Mouse (Mus musculus) hindbrain, postnatal 0 days (tissue): ENCODE data around the gene Brd2. TPM values are rescaled to one million over a fixed set of nuclear protein-coding genes. Genes with fewer than 3 reads are reported as not detected.

Experiments
- ATAC-seq: fragments of 200-750 bp; cut with Nextera tagmentation; 2 replicates; pipeline ENCODE4 v1.8.0; 2017; ENCODE audit warnings: mild to moderate bottlenecking, moderate TSS enrichment, moderate library complexity
- DNase-seq: peaks from one replicate; pipeline ENCODE4 v3.0.0-alpha.2; 2015; ENCODE audit warnings: low spot score
- H3K27ac ChIP-seq: fragments of 300-500 bp; sonication (generic); 2 replicates; pipeline ENCODE4 v1.5.1; 2014; ENCODE audit warnings: mild to moderate bottlenecking
- H3K27me3 ChIP-seq: fragments of 300-500 bp; sonication (generic); 2 replicates; pipeline ENCODE4 v1.6.1; 2014; ENCODE audit warnings: low read length, mixed read lengths; ENCODE audit not compliant: insufficient read depth
- H3K36me3 ChIP-seq: fragments of 300-500 bp; sonication (generic); 2 replicates; pipeline ENCODE4 v1.6.1; 2014; ENCODE audit warnings: low read length, mixed read lengths; ENCODE audit not compliant: insufficient read depth
- H3K4me1 ChIP-seq: fragments of 300-500 bp; sonication (generic); 2 replicates; pipeline ENCODE4 v1.6.1; 2014; ENCODE audit warnings: antibody characterized with exemption, low read length, mixed read lengths; ENCODE audit not compliant: insufficient read depth
- H3K4me2 ChIP-seq: fragments of 300-500 bp; sonication (generic); 2 replicates; pipeline ENCODE4 v1.6.1; 2014; ENCODE audit warnings: low read depth, mild to moderate bottlenecking, low read length, moderate library complexity, mixed read lengths
- H3K4me3 ChIP-seq: fragments of 300-500 bp; sonication (generic); 2 replicates; pipeline ENCODE4 v1.5.1; 2014; ENCODE audit warnings: low read length
- H3K9ac ChIP-seq: fragments of 300-500 bp; sonication (generic); replicated peaks from 2 replicates; pipeline ENCODE4 v1.6.1; 2014; ENCODE audit warnings: mild to moderate bottlenecking, low read length, moderate library complexity, mixed read lengths
- H3K9me3 ChIP-seq: fragments of 300-500 bp; sonication (generic); 2 replicates; pipeline ENCODE4 v1.6.1; 2016; ENCODE audit warnings: low read length, mixed read lengths
- CTCF ChIP-seq: IDR thresholded peaks from 2 replicates; pipeline ENCODE4 v1.5.1; 2016; ENCODE audit warnings: antibody characterized with exemption, control low read depth, low read depth
- WGBS: fragments of 180-500 bp; shearing (Covaris S2); extraction: QIAGEN DNeasy Blood & Tissue Kit; methylation state at CpG from one replicate; pipeline ENCODE4 v1.1.7; 2014; 5-methylcytosine and 5-hydroxymethylcytosine counted together
- polyA plus RNA-seq: library from polyadenylated mRNA; unstranded; fragments of >200 nt; fragmentation: Nextera tagmentation; extraction: Ambion mirVana; gene quantifications from 2 replicates; pipeline ENCODE4 v1.2.1, GENCODE M21; 2015
- total RNA-seq: library from RNA; depleted of rRNA; stranded (reverse); fragments of >200 nt; gene quantifications from 2 replicates; pipeline ENCODE4 v1.2.3, GENCODE M21; 2014

Brd2 gene
- total and polyA plus RNA-seq, 2 experiments from 2014 or later = 108 to 195 TPM

DNA sequence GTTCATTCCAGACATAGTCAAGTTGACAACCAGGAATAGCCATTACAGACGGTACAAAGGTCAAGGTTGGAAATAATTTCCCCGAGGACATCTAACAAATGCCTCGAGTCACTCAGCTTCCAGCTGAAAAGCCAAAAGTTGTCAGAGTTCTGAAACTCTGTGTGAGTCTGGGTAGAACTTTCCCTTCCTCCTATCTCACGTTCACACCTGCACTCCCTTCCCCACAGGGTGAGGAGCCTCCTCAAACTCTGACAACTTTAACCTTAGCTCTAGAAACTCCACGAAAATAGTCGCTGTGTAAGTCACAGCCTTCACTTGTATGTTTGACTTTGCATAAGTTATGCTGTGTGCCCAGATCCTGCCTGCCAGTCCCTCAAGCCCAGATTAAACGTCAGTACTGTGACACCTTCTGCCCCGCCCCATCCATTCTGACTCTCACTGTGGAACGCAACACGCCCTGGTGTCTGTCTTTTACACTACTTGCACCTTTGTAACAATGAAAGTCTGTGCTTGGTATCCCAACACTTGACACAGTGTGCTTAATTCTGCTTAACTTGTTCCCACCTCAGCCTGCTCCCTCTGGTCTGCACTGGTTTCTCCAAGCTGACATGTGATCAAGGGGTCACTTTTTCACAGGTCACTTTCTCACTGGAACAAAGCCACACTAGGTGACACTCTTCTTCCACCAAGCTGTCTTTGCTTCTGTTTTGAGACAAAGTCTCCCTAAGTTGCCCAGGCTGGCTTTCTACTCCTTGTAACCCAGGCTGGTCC, 23.5 kb downstream of the Brd2 start:
- no peak for ATAC-seq
- WGBS = 62% methylated on average over 10 of the region's 10 CpGs
- Histone ChIP-seq H3K27ac (no peak overlapping the region), H3K27me3 (no peaks in the 10 kb centered on the region), H3K9me3 (no peaks in the 10 kb centered on the region), H3K36me3 (no peaks in the 10 kb centered on the region), H3K4me2 (no peak overlapping the region), H3K4me3 (no peak overlapping the region), H3K9ac (no peak overlapping the region), H3K4me1 (no peaks in the 10 kb centered on the region)
- no peak for DNase-seq
- no peak for TF ChIP-seq CTCF

DNA sequence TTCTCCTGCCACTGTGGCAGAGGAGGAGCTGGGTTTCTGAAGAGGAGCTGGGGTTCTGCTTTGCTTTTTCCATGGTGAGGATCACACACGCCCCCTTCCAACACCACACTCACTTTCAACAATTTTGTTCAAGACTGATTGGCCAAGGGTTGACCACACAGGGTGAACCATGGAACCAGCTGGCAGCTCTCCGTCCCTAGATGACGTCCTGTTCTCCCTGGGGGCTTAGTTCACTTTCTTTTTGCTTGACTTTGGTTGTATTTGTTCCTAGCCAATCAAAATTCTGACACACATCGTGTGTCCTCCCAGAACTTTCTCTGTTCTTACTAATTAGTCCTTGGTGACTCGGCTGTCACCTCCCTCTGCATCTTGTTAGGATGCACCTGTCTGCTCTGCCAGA, 25.2 kb downstream of the Brd2 start:
- Histone ChIP-seq H3K36me3 (no peaks in the 10 kb centered on the region), H3K27me3 (no peaks in the 10 kb centered on the region), H3K4me3 (no peak overlapping the region), H3K27ac (no peak overlapping the region), H3K4me1 (no peaks in the 10 kb centered on the region), H3K9me3 (no peaks in the 10 kb centered on the region), H3K9ac (no peak overlapping the region), H3K4me2 (no peak overlapping the region)
- no peak for TF ChIP-seq CTCF
- 64% methylated on average over 5 of the region's 5 CpGs for WGBS
- DNase-seq (no peak), ATAC-seq (no peak)

DNA sequence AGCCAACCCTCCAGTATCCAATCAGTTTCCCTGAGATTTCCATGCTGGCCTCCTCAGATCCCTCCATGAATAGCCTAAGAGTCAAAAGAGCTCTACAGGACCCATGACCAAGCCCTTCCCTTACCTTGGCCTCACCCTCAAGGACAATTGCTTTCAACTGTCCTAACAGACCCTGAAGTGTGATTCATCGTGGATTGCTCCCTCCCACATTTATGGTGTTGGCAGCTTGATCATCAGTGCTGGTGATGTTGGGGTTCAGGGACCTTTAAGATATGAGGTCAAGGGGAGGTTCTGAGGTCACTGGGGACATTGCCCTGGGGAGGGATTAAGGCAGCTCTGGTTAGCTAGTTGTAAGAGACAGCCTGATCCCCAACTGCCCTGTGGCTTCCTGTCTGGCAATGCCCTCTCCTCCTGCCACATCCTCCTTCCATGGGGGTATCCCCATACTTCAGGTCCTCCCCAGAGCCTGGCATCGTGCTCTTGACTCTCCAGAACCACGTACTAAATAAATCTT, 25.9 kb downstream of the Brd2 start:
- no peak overlapping the region for H3K27ac ChIP-seq
- H3K36me3 ChIP-seq = no peaks in the 10 kb centered on the region
- no peak for TF ChIP-seq CTCF
- H3K27me3 ChIP-seq = no peaks in the 10 kb centered on the region
- 73% methylated on average over 3 of the region's 3 CpGs for whole genome bisulfite sequencing
- no peaks in the 10 kb centered on the region for H3K4me1 ChIP-seq
- no peak overlapping the region for H3K4me3 ChIP-seq
- H3K9ac ChIP-seq = no peak overlapping the region
- ATAC-seq (no peak), DNase-seq (no peak)
- no peaks in the 10 kb centered on the region for H3K9me3 ChIP-seq
- H3K4me2 ChIP-seq = no peak overlapping the region

DNA sequence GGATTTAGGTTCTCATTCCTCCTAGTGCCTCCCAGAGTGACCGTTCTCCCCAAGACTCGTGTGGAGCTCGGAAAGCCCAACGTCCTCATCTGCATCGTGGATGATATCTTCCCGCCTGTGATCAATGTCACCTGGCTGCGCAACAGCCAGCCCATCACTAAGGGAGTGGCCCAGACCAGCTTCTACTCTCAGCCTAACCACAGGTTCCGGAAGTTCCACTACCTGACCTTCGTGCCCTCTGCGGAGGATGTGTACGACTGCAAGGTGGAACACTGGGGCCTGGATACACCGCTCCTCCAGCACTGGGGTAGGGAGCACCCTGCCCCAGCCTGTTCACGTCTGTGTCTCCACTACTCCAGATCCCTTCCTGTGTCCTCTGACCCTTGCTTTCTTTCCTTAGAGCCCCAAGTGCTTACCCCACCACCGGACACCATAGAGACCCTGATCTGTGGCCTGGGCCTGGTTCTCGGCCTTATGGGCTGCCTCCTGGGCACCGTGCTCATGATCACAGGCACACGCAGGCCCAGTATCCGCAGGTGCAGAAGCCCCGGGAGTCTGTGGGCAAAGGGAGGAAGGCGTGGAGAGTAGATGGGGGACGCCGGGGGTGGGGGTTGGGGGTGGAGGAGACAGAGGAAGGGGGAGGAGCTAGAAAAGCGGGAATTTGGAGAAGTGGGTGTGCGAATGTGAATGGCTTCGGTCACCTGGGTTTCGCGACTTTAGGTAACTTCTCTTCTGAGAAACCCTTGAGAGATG, 28.0 kb downstream of the Brd2 start:
- no peak for DNase-seq
- no peak overlapping the region for H3K4me2 ChIP-seq
- no peak overlapping the region for H3K27ac ChIP-seq
- no peak for ATAC-seq
- no peak for TF ChIP-seq CTCF
- no peaks in the 10 kb centered on the region for H3K27me3 ChIP-seq
- H3K9me3 ChIP-seq = no peaks in the 10 kb centered on the region
- H3K4me3 ChIP-seq = no peak overlapping the region
- 86% methylated on average over 27 of the region's 27 CpGs for WGBS
- H3K4me1 ChIP-seq = no peaks in the 10 kb centered on the region
- no peaks in the 10 kb centered on the region for H3K36me3 ChIP-seq
- H3K9ac ChIP-seq = no peak overlapping the region

DNA sequence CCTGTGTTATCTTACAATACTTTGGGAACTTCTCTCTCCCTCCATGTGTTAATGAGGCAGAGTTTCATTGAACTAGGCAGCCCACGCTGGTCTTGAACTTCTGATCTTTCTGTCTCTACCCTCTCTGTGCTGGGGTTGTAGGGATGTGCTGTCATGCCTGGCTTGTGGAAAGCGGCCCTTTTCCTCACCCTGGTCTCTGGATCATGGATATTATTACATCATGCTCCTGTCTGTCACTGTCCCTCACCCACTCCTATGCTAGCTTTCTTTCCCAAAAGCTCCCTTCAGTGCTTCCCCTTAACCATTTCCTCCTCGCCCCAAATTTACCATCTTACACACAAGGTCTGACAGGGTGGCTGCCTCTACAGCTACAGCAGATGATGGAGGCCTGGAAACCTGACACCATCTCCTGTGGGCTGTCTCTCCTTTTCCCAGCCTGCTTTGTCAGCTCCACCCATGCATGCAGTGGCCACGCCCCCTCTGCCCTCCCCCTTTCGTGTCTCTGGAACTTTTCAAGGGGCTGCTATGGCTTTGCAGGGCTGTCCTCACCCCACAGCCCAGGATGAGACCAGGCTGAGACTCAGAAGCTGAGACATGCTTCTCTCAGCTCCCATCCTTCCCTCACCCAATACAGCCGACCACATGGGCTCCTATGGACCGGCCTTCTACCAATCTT, 29.1 kb downstream of the Brd2 start:
- 33% methylated on average over 7 of the region's 7 CpGs for WGBS
- ATAC-seq (no peak; the same call in 1 of the 2 replicates), DNase-seq (no peak)

DNA sequence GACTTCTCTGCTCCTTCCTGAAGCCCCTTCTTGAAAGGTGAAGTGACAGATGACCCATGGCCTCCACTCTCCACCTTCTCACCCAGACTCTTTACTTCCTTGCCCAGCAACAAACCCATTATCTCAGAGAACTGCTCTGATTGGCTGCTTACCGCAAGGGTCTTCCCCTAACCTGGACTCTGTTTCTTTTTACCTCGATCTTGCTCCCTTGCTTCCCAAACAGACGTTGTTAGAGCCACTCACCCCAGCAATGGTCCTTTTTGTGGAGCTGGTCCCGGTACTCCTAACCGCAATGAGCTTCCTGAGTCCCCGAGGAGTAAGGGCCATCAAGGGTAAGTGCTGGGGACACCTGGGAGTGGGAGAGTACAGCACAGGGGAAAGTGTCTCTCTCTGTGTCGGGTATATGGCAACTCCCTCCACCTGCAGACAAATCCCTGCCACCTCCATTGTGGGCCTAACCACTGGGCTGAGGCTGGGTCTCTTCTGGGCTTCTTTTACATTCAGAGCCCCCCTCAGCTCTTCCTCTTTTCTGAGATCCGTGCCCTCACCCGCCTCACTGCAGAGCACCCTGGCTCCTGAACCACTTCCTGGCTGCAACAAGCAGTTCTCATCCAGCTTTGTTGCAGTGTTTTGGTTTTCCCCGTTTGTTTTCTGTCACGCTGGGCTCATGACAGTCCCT, 30.1 kb downstream of the Brd2 start, which contains the start of gene H2-Oa:
Gene H2-Oa (plus strand): TSS at position 144 of the 679 bp plus-strand sequence.
- H3K4me2 ChIP-seq = no peak within 1 kb of the TSS
- no peaks in the 10 kb centered on the region for H3K27me3 ChIP-seq
- H3K36me3 ChIP-seq = no peaks in the 10 kb centered on the region
- ATAC-seq = no peak
- no peaks in the 10 kb centered on the region for H3K4me1 ChIP-seq
- no peak within 1 kb of the TSS for H3K9ac ChIP-seq
- WGBS = 41% methylated on average over 11 of the region's 11 CpGs
- H3K27ac ChIP-seq = no peak within 1 kb of the TSS
- no peak for DNase-seq
- TF ChIP-seq CTCF = no peak
- H3K9me3 ChIP-seq = no peaks in the 10 kb centered on the region
- H3K4me3 ChIP-seq = no peak within 1 kb of the TSS

More for the DNA sequence above, 29.1 kb downstream of the Brd2 start:
- Histone ChIP-seq H3K9me3 (no peaks in the 10 kb centered on the region), H3K4me1 (no peaks in the 10 kb centered on the region), H3K27me3 (no peaks in the 10 kb centered on the region), H3K9ac (no peak overlapping the region), H3K4me3 (no peak overlapping the region), H3K4me2 (no peak overlapping the region), H3K36me3 (no peaks in the 10 kb centered on the region), H3K27ac (no peak overlapping the region)
- no peak for TF ChIP-seq CTCF
